Mouse (Mus musculus) left cerebral cortex, postnatal 4 days (tissue): ENCODE data around the gene Tubg2. TPM values are rescaled to one million over a fixed set of nuclear protein-coding genes. Genes with fewer than 3 reads are reported as not detected.
"Not testable (repeated sequence)": the region's sequence is repeated elsewhere in the genome, so short reads cannot be mapped to it uniquely, and the experiment has no call there.

Source experiments
- DNase-seq: peaks from one replicate; pipeline ENCODE4 v3.0.0-alpha.2; 2022
- intact Hi-C: fragments of 180-260 bp; cut with DNase I; formaldehyde crosslinking; loops from one replicate; pipeline ENCODE4 v1.15.1; 2025
- total RNA-seq, 2 experiments: library from RNA; stranded (reverse); gene quantifications; 2 replicates each; pipeline ENCODE4 v1.2.3; 2021

Tubg2 gene
- total RNA-seq: 10 to 100 TPM; 38.6 to 41.6 TPM

DNA sequence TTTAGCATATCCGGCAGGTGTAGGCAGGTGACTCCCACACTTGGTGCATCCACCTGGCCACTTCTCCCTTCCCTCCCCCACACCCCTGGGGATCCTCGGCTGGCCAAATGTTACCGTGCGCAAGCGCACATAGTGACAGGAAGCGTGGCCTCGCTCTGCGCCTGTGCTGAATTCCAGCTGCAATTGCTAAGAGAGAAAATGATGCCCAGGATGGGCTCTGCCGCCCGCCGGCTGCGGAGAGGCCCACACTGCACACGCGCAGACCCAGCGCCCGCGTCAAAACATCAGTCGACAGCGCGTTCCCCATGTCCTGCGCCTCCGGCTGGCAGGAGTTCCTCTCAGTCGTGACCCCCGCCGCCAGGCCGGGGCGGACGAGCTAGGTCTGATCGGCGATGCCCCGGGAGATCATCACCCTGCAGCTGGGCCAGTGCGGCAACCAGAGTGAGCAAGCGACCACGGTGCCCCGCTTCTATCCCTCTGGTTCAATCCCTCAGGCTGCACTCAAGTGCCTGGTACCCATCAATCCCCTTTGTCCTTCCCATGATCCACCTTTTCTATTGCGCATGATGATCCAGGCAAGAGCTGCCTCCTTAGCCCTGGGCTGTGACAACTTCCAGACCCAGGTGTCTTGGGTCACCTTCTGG is at the start of gene Tubg2:
Gene Tubg2 (plus strand): TSS at position 180 of the 644 bp plus-strand sequence.
- intact Hi-C loops: no loop called here

DNA sequence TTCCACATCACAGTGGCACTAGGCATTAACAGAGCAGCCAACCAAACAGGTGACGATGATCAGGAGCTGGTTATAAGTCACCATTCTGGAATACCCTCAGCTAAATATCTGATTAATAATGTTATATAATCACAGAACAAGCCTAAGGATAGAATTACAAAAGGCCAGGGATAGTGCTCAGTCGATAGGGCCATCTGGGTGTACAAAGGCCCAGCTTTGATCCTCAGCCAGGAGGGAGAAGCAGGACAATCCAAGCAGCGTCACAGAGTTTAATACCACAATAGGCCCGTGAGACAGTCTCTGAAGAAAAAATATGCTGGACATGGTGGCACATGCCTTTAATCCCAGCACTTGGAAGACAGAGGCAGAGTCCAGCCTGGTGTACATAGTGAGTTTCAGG is 46.4 kb upstream of the Tubg2 start:
- intact Hi-C loops: no loop called here
- DNase-seq: no peak

More for the DNA sequence above, at the start of gene Tubg2:
- peak; percentile 65 for DNase-seq

DNA sequence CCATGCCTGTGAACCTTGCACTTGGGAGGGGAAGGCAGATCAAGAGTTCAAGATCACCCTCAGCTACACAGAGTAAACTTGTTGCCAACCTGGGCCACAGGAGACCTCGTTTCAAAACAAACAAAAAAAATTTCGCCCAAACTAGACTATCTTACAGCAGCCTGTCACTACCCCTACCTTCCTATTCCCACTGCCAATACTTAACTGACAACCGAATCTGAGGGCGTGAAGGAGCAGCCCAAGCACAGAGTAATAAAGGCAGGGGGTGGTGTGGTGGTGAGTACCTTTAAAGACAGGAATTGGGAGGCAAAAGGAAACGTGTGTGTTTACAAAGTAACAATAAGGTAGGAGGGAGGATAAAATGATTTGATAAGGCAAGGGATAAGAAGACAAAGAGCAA is 45.0 kb upstream of the Tubg2 start:
- DNase-seq: no peak
- intact Hi-C loops: no loop called here

DNA sequence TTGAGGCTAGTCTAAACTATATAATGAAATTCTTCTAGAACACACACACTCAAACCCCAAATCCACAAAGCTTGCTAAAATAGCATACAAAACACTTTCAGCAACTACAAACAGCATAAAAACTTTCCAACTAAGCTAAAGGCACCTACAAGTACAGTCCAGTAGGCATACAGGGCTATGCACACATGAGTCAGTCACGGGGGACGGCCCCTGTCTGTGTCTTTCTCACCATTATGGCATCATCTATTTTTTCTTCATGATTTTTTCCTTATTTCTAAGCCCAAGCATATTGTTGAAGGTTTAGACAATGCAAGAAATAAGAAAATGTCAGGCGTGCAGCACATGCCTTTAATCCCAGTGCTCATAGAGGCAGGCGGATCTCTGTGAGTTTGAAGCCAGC is 44.5 kb upstream of the Tubg2 start:
- no peak for DNase-seq
- intact Hi-C loops: no loop called here

DNA sequence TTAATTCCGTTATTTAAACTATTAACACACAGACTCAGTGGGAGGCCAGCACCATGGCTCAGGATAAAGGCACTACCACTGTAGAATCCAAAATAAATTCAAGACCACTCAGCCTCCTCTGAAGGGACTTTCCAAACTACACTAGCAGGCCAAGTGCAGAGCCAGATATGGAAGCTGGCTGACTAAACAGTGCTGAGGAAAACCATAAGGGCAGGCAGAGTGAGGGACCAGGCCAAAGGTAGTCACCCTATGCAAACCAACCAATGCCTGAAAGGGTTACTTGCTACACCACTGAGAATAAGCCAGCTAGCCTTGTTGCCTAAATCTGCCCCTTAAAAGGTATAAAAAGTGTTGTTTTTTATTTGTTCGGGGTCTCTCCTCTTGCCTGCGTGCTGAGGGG is 43.5 kb upstream of the Tubg2 start:
- intact Hi-C loops: no loop called here
- no peak for DNase-seq

DNA sequence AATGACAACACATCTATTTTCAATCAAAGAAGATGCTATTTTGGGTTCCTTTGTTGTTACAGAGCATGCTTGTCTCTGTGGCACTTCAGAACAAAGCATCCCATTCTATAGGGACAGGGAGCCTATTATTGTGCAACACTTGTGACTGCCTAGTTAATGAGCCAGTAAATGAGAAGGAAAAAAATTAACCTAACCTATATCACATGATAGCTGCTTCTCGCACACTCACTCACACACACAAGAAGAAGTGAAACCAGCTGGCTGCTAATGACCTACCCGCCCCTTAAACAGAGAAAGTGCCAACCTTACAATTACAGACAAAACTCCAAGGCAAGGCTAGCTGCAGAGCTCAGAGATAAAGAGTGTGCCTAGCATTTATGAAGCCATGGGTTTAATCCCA is 40.1 kb upstream of the Tubg2 start:
- intact Hi-C loops: no loop called here
- DNase-seq: no peak

DNA sequence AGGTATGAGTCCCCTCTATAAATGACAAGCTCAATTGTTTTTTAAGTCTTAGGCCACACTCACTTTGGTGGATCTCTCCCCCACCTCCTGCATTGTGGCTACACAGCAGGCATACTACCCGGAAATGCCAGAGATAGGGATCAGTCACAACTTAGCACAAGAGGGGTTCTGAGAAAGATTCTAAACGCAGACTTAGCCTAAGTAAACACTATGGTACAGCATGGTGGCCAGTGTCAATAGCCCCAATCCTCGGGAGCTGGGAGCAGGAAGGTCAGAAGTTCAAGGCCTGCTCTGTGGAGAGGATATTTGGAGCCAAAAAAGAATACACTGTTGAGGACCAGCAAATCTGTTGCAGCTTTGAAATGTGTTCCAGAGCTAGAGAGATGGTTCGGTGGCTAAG is 37.6 kb upstream of the Tubg2 start:
- no peak for DNase-seq
- intact Hi-C loops: no loop called here

DNA sequence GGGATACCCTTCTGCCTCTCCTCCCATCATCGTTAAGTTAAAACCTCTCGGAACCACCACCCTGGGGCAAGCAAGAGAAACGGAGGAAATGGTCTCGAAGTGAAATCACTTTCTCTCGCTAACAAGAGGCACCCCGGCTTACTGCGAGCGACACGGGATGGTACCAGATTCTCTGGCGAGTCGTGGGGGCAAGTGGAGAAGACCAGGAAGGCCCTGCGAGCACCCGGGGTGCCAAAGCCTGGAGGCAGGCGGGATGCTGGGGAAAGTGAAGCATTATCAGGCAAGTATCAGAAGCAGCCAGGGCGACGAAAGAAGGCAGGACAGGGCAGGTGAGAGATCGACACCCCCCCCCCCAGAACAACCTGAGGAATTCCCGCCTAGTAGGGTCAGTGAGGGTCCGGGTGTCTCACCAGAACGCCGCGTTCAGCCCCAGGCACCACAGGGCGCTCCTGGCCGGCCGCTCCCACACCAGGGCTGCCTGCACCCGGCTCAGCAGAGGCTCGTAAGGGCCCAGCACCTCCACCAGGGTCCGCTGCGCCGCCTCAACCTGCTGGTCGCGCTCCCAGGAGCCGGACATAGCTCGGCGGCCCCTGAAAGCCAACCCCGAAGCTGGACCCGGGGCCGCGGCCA is 36.5 kb upstream of the Tubg2 start:
- DNase-seq: no peak
- intact Hi-C loops: no loop called here

DNA sequence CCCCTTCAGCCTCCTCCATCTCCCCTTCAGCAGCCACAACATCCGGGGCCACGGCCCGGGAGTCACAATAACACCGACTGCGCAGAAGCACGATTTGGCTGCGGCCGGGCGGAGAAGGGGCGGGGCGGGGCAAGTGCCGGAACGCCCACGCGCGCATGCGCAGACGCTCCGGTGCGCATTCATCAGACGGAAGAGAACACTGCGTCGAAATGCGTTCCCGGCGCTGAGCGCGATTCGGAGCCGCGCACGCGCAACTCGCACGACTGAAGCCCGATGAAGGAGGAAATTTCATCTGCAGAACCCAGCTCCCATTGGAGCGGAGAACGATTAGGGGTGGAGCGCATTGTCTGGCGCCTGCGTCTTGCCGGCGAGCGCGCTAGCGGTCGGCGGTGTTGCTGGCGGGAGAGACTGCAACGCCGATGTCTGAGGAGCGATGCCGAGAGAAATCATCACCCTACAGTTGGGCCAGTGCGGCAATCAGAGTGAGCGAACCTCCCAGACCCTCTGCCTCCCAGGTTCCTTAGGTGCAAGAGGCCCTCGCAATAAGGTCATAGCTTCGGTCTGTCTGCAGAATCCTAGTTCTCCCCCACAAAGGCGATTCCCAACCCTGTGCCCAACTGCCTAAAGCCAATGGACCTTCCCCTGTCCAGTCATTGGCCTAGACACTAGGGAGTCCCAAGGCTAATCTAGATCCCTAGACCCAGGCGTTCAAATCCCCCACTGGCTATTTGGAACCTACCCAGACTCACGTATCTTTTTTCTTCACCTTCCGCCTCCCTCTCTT is 35.8 kb upstream of the Tubg2 start, which contains the start of the genes Retreg3 and Tubg1:
Gene Retreg3 (minus strand): TSS at position 133 of the 784 bp plus-strand sequence.
Gene Tubg1 (plus strand): TSS at position 178 of the 784 bp plus-strand sequence.
- peak; percentile 100 for DNase-seq
- intact Hi-C loops: no loop called here

DNA sequence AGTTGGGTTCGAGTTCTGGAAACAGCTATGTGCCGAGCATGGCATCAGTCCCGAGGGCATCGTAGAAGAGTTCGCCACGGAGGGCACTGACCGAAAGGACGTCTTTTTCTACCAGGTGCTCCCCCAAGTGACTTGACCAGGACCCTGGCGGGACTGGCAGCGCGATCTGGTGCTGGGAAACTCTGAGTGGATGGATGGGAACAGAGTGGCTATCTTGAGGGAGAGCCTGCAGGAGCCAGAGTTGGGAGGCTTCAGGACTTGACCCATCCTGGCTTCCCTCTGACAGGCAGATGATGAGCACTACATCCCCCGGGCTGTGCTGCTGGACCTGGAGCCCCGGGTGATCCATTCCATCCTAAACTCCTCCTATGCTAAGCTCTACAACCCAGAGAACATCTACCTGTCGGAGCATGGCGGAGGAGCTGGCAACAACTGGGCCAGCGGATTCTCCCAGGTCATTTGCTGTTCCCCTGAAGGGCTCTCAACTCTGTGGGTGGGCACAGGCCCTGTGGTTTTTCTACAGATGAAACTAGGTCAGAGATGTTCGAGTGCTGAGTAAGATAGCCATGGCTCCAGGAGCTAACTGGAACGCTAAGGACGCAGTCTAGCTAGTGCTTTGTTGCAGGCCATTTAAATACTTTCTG is 35.0 kb upstream of the Tubg2 start:
- DNase-seq: no peak

DNA sequence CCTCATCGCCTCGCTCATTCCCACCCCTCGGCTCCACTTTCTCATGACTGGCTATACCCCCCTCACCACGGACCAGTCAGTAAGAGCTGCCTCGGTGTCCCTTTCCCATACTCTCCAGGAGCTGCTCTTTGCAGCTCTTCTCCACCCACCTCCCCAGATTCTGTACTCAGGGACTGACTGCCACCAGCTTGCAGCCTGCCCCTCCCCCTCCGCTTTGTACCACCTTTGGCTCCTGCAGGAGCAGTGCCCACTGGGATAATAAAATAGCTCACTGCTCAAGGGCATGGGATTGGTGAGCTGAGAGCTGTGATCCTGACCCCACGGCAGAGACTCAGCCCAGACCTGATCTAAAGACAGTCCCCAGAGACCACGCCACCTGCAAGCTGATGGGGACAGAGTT is 31.2 kb upstream of the Tubg2 start:
- intact Hi-C loops, DNase-seq: not testable (repeated sequence)

More for the DNA sequence above, 35.0 kb upstream of the Tubg2 start:
- intact Hi-C loops: no loop called here

DNA sequence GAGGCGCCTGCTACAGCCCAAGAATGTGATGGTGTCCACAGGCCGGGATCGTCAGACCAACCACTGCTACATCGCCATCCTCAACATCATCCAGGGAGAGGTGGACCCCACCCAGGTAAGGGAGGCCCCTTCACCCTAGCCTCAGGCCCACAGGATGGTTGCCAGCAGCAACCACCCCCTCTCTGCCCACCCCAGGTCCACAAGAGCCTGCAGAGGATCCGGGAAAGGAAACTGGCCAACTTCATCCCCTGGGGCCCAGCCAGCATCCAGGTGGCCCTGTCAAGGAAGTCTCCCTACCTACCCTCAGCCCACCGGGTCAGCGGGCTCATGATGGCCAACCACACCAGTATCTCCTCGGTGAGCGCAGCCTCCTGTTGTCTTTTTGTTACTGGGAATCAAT is 30.7 kb upstream of the Tubg2 start:
- DNase-seq, intact Hi-C loops: not testable (repeated sequence)

DNA sequence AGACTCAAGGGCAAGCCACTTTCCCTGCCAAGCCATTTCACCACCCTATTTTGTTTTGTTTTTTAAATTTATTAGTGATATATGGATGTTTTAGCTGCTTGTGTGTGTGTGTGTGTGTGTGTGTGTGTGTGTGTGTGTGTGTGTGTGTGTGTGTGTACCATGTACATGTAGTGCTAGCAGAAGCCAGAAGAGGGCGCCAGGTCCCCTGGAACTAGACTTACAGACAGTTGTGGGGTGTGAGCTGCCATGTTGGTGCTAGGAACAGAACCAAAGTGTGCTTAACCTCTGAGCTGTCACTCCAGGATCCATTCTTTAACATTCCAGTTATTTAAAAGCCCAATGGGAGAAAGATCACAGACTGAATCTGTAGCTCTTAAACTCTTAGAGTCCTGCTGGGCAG is 28.6 kb upstream of the Tubg2 start:
- no peak for DNase-seq
- intact Hi-C loops: no loop called here

DNA sequence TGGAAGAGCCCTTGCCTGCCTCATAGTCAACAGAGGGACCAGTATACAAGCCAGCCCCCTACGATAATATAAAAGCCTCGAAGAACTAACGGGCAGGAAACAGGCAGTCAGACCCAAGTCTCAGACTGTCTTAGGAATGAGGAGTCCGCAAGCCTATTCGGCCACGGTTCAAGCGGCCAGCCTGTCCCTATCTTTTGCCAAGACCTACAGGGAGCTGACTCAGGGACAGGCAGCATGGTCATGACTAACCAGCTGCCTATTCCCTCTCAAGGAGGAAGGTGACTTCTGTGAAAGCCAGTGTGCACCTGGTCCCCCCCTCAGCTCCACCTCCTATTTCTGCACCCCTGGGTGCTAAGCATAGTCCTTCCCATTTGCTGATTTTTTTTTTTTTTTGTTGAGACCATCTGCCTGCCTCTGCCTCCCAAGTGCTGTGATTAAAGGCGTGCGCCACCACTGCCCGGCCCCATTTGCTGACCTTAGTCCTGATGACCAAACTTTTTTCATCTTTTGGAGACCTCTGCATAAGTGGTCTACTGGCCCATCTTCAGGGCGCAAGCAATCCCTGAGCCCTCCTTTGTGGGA is 26.6 kb upstream of the Tubg2 start:
- DNase-seq: peak; percentile 53
- intact Hi-C loops: no loop called here

DNA sequence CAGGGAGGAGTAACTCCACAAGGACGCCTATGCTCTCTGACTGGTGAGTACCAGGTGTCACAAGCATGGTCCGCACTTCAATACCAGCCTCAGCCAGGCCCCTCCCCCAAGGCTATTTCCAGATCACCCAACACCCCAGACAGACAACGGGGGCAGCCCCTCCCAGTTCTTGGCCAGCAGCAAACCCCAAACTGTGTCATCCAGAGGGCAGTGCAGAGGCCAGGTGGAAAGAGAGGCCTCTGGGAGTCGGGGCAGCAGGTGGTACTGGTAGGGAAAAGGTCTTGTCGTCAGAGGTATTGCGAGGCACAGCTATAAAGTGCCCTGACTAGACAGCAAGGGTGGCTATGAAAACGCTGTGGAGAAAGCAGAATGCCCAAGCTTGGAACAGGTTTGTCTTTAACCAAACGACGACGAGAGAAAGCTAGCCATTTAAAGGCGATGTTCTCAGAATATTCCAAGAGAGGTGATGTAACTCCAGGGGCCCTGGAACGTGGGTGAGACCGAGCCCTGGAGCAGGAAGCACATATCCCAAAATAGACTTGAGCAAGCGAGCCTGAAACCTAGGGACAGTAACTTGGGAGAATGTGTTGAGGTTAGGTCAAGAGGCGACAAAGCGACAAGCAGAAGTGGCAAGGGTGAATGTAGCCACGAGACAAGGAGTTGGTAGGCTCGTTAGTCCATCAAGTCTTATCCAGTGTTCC is 25.5 kb upstream of the Tubg2 start:
- intact Hi-C loops: no loop called here

DNA sequence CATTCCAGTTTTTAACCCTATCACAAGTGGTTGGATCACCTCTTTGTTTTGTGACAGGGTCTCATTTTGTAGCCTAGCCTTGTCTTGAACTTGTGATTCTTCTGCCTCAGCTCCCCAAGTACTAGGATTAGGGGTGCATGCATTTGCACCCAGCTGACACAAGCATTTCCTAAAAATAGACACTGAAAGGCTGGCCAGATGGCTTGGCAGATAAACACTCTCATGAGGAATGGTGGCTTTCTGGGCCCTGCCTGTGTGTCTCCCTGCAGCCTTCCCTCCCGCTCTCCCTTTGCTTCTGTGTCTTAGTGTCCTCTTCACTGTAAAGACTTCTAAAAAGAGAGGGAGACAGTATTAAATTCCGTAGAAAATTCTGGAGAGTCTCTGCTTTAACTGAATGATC is 24.5 kb upstream of the Tubg2 start:
- intact Hi-C loops: no loop called here
- peak; percentile 34 for DNase-seq

More for the DNA sequence above, 25.5 kb upstream of the Tubg2 start:
- no peak for DNase-seq

DNA sequence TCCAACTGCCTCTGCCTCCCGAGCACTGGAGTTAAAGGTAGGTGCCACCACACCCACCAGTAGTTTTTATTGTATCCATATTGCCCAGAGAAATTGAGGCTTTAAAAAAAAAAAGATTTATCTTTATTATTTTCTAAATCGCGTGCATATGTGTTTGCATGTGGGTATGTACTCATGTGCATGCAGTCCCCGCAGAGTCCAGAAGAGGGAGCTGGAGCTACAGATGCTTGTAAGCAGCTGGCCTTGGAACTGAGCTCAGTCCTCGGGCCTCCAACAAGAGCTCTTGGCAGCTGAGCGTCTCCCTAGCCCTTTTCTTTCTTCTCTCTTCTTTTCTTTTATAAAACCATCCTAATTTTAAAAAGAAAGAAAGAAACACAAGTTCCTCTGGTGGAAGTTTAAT is 24.0 kb upstream of the Tubg2 start:
- peak; percentile 59 for DNase-seq
- intact Hi-C loops: no loop called here

DNA sequence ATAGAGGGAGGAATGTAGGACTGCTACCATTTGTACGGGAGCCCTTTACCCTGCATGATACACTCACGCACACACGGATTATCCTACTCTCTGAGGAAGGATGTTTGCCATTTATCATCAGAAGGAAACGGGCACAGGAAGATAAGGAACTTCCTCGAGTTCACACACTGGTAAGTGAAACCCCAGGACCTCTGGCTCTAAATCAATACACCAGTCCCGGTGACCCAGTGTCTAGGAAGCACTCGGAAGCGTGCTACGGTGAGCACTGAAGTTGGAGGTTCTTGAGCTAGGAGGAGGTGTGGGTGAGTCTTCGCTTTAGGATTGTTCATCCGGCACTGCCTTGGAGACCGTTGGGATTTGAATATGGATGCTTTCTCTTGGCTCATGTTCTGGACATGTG is 22.7 kb upstream of the Tubg2 start:
- no peak for DNase-seq
- intact Hi-C loops: no loop called here

DNA sequence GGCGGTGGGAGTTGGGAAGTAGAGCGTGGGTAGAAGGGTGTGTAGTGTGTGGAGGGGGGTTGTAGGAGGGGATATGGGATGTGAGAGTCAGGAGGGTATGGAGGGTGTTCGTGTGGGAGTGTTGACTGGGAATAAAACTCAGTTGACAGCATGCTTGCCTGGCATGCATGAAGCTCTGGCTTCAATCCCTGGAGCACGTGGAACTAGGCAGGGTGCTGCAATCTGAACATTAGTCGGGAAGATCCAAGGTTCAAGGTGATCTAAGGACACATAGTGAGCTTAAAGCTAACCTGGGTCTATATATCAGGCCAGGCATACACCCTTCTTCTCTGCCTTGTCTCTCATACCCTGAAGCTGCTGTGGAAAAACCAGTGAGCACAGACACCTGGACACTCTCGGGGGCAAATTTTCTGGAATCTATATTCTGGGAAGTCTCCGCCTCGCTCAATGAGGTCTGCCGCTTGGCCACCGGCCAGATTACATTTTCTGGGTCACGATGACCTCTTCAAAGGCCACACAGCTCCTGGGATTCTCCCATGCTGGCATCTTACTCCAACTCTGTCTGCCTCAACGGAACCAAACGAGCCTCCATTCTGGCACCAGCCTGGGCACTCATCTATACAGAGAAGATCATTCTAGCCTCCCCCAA is 21.4 kb upstream of the Tubg2 start:
- intact Hi-C loops: no loop called here
- DNase-seq: no peak

DNA sequence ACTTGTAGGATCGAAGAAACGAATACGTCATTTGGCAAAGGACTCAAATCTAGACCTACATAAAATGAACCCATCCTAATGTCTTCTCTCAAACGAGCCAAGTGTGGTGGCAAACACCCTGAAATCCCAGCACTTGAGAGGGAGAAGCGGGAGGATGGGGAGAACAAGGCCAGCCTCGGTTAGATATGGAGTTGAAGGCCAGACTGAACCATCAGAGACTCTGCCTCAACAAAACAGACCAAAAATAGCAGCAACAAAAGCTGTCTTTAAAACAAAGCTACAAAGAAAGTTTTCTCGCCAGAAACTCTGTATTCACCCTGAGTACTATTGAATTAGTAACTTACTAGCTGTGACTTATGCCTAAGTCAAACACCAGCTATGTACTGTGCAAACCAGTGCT is 18.7 kb upstream of the Tubg2 start:
- intact Hi-C loops: no loop called here
- no peak for DNase-seq
